ENCODE assay signal across 8 mouse cellular contexts in the genomic region with DNA sequence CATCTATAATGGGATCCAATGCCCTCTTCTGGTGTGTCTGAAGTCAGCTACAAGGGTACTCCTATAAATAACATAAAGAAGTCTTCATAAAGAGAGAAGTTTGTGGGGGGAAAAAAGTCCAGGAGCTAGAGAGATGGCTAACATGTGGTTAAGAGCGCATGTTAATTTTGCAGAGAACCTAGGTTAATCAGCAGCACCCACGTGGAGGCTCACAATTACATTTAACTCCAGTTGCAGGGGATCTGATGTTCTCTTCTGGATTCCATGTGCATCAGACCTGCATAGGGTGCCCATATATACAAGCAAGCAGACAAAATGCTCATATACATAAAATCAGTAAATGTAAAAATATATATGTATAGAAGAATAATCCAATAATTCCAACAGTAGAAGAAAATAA. TPM values are rescaled to one million over a fixed set of nuclear protein-coding genes. Genes with fewer than 3 reads are reported as not detected.
DNase-seq lines count a peak whose midpoint lies in the region; ATAC-seq lines count a peak whose summit lies in the region.

No protein-coding gene starts in this region.

- no peaks in the 10 kb centered on the region for H3K27me3 ChIP-seq in heart, embryonic 15.5 days
- no peaks in the 10 kb centered on the region for H3K27me3 ChIP-seq in hindbrain, embryonic 16.5 days (replicated peaks; ENCODE audit: control insufficient read depth, insufficient read depth, low read length)
- H3K27me3 ChIP-seq in midbrain, embryonic 15.5 days (replicated peaks), result no peaks in the 10 kb centered on the region

- H3K9me3 ChIP-seq in heart, embryonic 15.5 days (replicated peaks), result no peaks in the 10 kb centered on the region
- no peaks in the 10 kb centered on the region for H3K9me3 ChIP-seq in hindbrain, embryonic 16.5 days (ENCODE audit: control insufficient read depth, low read length)
- no peaks in the 10 kb centered on the region for H3K9me3 ChIP-seq in midbrain, embryonic 15.5 days

- H3K4me2 ChIP-seq in heart, embryonic 15.5 days, result peak overlapping the region; percentile 95
- H3K4me2 ChIP-seq in hindbrain, embryonic 16.5 days (ENCODE audit: low read length), result peak overlapping the region; percentile 59
- peak overlapping the region; percentile 68 for H3K4me2 ChIP-seq in midbrain, embryonic 15.5 days

- H3K27ac ChIP-seq in heart, embryonic 15.5 days, result no peak overlapping the region
- H3K27ac ChIP-seq in brown adipose tissue, adult 24 weeks (replicated peaks; ENCODE audit: low read depth, low read length), result no peak overlapping the region
- no peak overlapping the region for H3K27ac ChIP-seq in hindbrain, embryonic 16.5 days (ENCODE audit: low read depth, low read length)
- H3K27ac ChIP-seq in midbrain, embryonic 15.5 days, result no peak overlapping the region

- H3K4me1 ChIP-seq in heart, embryonic 15.5 days (replicated peaks), result peaks cover 39% of the 10 kb centered on the region
- peaks cover 9% of the 10 kb centered on the region for H3K4me1 ChIP-seq in brown adipose tissue, adult 24 weeks (ENCODE audit: control insufficient read depth, insufficient read depth, insufficient read length, low read length)
- H3K4me1 ChIP-seq in hindbrain, embryonic 16.5 days (ENCODE audit: control insufficient read depth, insufficient read depth, low read depth, low read length), result peaks cover 33% of the 10 kb centered on the region
- peaks cover 51% of the 10 kb centered on the region for H3K4me1 ChIP-seq in midbrain, embryonic 15.5 days

- DNase-seq in heart, postnatal 4 days, result no peak
- no peak for DNase-seq in embryo, embryonic 9.5 days (ENCODE audit: extremely low spot score)
- DNase-seq in layer of hippocampus, postnatal 14 days (ENCODE audit: low spot score in 2 of 2), result no peak
- no peak for DNase-seq in thymus, postnatal 36 days

- H3K36me3 ChIP-seq in heart, embryonic 15.5 days, result peaks cover 20% of the 10 kb centered on the region; the same call in 1 of the 2 replicates
- peaks cover 8% of the 10 kb centered on the region; the same call in 1 of the 2 replicates for H3K36me3 ChIP-seq in hindbrain, embryonic 16.5 days (ENCODE audit: control insufficient read depth, insufficient read depth, low read length)
- no peaks in the 10 kb centered on the region for H3K36me3 ChIP-seq in midbrain, embryonic 15.5 days (replicated peaks)

- no peak overlapping the region for H3K9ac ChIP-seq in heart, embryonic 15.5 days
- no peak overlapping the region for H3K9ac ChIP-seq in hindbrain, embryonic 16.5 days (ENCODE audit: low read depth, low read length)
- no peak overlapping the region for H3K9ac ChIP-seq in midbrain, embryonic 15.5 days

- H3K4me3 ChIP-seq in heart, embryonic 15.5 days, result peak overlapping the region; percentile 91
- H3K4me3 ChIP-seq in brown adipose tissue, adult 24 weeks (ENCODE audit: insufficient read depth, low read depth, low read length), result peak overlapping the region; percentile 36; the same call in 1 of the 2 replicates
- H3K4me3 ChIP-seq in hindbrain, embryonic 16.5 days (ENCODE audit: low read length), result peak overlapping the region; percentile 18
- H3K4me3 ChIP-seq in midbrain, embryonic 15.5 days, result peak overlapping the region; percentile 98

- ATAC-seq in heart, embryonic 15.5 days (replicated peaks; ENCODE audit: insufficient number of reproducible peaks, insufficient read depth, low FRiP score, low read depth), result no peak
- no peak for ATAC-seq in hindbrain, embryonic 16.5 days
- no peak for ATAC-seq in midbrain, embryonic 15.5 days (replicated peaks)

- WGBS in heart, embryonic 15.5 days, result 51% methylated on average over 2 of the region's 2 CpGs
- whole genome bisulfite sequencing in hindbrain, embryonic 16.5 days, result 53% methylated on average over 2 of the region's 2 CpGs
- 63% methylated on average over 2 of the region's 2 CpGs for WGBS in midbrain, embryonic 15.5 days

RNA-seq across cellular contexts. Expression of gene Wdr82, which starts 2.6 kb away (rescaled TPM):
- 16.7 and 19.7 TPM in 2 replicates for polyA plus RNA-seq in heart, embryonic 15.5 days (2015; fragmentation: Nextera tagmentation; extraction: Ambion mirVana)
- total RNA-seq in heart, postnatal 4 days (2021), result 10 to 100 TPM; 90.0 to 98.5 TPM
- polyA plus RNA-seq in brown adipose tissue, adult 24 weeks (2012; ENCODE audit: insufficient read depth, insufficient read length, missing spikeins), result 19.7 and 20.3 TPM in 2 replicates
- polyA plus RNA-seq in hindbrain, embryonic 16.5 days (2015; fragmentation: Nextera tagmentation; extraction: Ambion mirVana), result 26.7 and 30.6 TPM in 2 replicates
- 40.5 and 41.1 TPM in 2 replicates for polyA plus RNA-seq in midbrain, embryonic 15.5 days (2015; fragmentation: Nextera tagmentation; extraction: Ambion mirVana)
- total RNA-seq in layer of hippocampus, postnatal 14 days (2021), result 100 to 1,000 TPM; 138 to 146 TPM

RNA-seq across cellular contexts. Expression of gene Glyctk, which starts 15.4 kb away (rescaled TPM):
- 0.74 and 1.1 TPM in 2 replicates for polyA plus RNA-seq in heart, embryonic 15.5 days (2015; fragmentation: Nextera tagmentation; extraction: Ambion mirVana)
- 1 to 10 TPM; 2.3 to 3.5 TPM for total RNA-seq in heart, postnatal 4 days (2021)
- polyA plus RNA-seq in brown adipose tissue, adult 24 weeks (2012; ENCODE audit: insufficient read depth, insufficient read length, missing spikeins), result 1.3 and 2.2 TPM in 2 replicates
- 2.1 TPM in 2 replicates for polyA plus RNA-seq in hindbrain, embryonic 16.5 days (2015; fragmentation: Nextera tagmentation; extraction: Ambion mirVana)
- polyA plus RNA-seq in midbrain, embryonic 15.5 days (2015; fragmentation: Nextera tagmentation; extraction: Ambion mirVana), result 4.5 and 4.9 TPM in 2 replicates
- total RNA-seq in layer of hippocampus, postnatal 14 days (2021), result 1 to 10 TPM; 3.2 to 6.0 TPM

RNA-seq across cellular contexts. Expression of gene Ppm1m, which starts 26.2 kb away (rescaled TPM):
- polyA plus RNA-seq in heart, embryonic 15.5 days (2015; fragmentation: Nextera tagmentation; extraction: Ambion mirVana), result 23.1 and 33.6 TPM in 2 replicates
- total RNA-seq in heart, postnatal 4 days (2021), result 10 to 100 TPM; 14.0 to 14.8 TPM
- polyA plus RNA-seq in brown adipose tissue, adult 24 weeks (2012; ENCODE audit: insufficient read depth, insufficient read length, missing spikeins), result 104 and 137 TPM in 2 replicates
- polyA plus RNA-seq in hindbrain, embryonic 16.5 days (2015; fragmentation: Nextera tagmentation; extraction: Ambion mirVana), result 20.9 TPM in 2 replicates
- 17.2 and 20.5 TPM in 2 replicates for polyA plus RNA-seq in midbrain, embryonic 15.5 days (2015; fragmentation: Nextera tagmentation; extraction: Ambion mirVana)
- 10 to 100 TPM; 15.4 to 15.8 TPM for total RNA-seq in layer of hippocampus, postnatal 14 days (2021)

RNA-seq across cellular contexts. Expression of gene Twf2, which starts 29.5 kb away (rescaled TPM):
- 46.7 and 52.9 TPM in 2 replicates for polyA plus RNA-seq in heart, embryonic 15.5 days (2015; fragmentation: Nextera tagmentation; extraction: Ambion mirVana)
- total RNA-seq in heart, postnatal 4 days (2021), result 10 to 100 TPM; 62.1 to 63.6 TPM
- 13.6 and 19.5 TPM in 2 replicates for polyA plus RNA-seq in brown adipose tissue, adult 24 weeks (2012; ENCODE audit: insufficient read depth, insufficient read length, missing spikeins)
- 49.9 and 50.3 TPM in 2 replicates for polyA plus RNA-seq in hindbrain, embryonic 16.5 days (2015; fragmentation: Nextera tagmentation; extraction: Ambion mirVana)
- polyA plus RNA-seq in midbrain, embryonic 15.5 days (2015; fragmentation: Nextera tagmentation; extraction: Ambion mirVana), result 51.8 and 55.8 TPM in 2 replicates
- 10 to 100 TPM; 49.2 to 49.7 TPM for total RNA-seq in layer of hippocampus, postnatal 14 days (2021)

RNA-seq across cellular contexts. Expression of gene Tlr9, which starts 49.0 kb away (rescaled TPM):
- polyA plus RNA-seq in heart, embryonic 15.5 days (2015; fragmentation: Nextera tagmentation; extraction: Ambion mirVana), result 0.04 and 0.08 TPM in 2 replicates
- total RNA-seq in heart, postnatal 4 days (2021), result under 1 TPM; 0.43 TPM
- polyA plus RNA-seq in brown adipose tissue, adult 24 weeks (2012; ENCODE audit: insufficient read depth, insufficient read length, missing spikeins), result 0.48 and 0.88 TPM in 2 replicates
- 0.04 and 0.09 TPM in 2 replicates for polyA plus RNA-seq in hindbrain, embryonic 16.5 days (2015; fragmentation: Nextera tagmentation; extraction: Ambion mirVana)
- 0.05 TPM in 1 of 2 replicates, not detected in the other for polyA plus RNA-seq in midbrain, embryonic 15.5 days (2015; fragmentation: Nextera tagmentation; extraction: Ambion mirVana)
- 1 to 10 TPM; 1.2 to 1.6 TPM for total RNA-seq in layer of hippocampus, postnatal 14 days (2021)

Comparison
In these comparisons a context has a peak if more than half of its experiments do, and no peak if none do; other contexts are left out.
1. H3K4me3 ChIP-seq: peak in every context shown above with its lines; median percentile 98 in midbrain, embryonic 15.5 days; 91 in heart, embryonic 15.5 days; 36 in brown adipose tissue, adult 24 weeks; 18 in hindbrain, embryonic 16.5 days.